Mouse (Mus musculus): ENCODE results near the gene Lgr5.

The Lgr5 gene

DNA sequence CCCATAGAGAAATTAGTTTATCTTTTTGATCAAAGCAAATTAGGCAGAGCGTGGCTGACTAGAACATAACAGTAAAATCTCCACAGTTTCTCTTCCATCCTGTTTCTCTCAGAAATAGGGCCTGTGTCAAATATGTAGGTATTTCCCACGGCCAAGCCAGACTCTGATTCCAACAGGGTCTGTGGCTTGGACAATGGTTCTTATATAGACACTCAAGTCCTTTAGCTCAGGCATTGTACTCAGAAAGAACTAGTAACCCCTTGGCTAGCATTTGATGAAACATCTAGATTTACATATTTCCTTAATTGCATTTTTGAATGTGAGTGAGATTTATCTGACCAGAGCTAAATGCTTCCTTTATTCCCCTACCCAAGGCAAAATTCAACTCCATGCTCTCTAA, 17.0 kb downstream of the Lgr5 start:
- DNase-seq: no peak

DNA sequence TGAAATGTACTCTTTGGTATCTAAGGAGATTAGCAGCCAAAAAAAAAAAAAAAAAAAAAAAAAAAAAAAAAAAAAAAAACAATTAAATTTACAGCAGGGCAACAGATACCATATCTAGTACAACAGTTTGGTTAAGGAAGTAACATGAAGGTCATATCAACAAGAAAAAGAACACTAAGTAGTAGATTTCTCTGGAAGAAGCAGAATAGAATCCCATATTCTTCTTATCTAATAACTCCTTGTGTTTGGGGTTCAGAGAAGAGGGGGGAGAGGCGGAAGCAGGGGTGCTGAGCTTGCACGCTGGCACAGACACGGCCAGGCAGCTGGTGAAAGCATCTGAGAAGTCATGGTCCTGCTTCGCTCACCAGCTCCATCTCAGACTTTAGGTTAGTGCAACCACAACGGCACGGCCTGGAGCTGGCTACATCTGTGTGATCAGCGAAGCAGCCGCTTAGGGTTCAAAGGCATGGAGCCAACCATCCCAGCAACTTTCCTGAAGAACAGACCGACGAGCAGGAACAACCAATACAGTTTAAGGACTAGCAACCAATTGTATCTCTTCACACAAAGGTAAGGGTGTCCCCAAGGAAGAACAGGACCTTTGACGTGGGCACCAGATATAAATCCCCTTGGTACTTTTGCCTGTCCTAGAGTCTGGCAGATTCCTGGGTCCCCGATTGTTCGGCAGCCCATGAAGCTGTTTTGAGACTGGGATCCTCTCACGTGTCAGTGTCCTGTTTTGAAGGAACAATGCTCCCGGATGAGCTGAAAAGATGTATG, 17.7 kb downstream of the Lgr5 start, which contains the start of gene A930009A15Rik:
Gene A930009A15Rik (plus strand): TSS at position 275 of the 780 bp plus-strand sequence.
- no peak for DNase-seq

DNA sequence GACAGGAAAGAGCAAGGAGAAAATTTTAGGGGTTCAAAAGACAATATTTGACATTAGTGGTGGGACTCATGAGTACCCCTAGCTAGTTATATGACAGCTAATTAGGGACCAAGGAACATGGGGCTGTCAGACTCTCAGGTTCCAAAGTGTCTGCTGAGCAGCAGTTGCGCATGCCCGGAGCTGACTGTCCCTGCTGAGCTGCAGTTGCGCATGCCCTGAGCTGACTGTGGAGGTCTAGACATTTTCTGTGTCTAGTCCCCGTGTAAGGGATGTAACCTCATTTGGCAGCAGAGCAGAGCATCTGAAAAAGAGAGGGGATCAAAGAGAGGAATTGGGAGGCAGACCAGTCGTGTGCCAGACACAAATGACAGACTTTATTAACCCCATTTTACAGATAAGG, 23.6 kb downstream of the Lgr5 start:
- DNase-seq: no peak

DNA sequence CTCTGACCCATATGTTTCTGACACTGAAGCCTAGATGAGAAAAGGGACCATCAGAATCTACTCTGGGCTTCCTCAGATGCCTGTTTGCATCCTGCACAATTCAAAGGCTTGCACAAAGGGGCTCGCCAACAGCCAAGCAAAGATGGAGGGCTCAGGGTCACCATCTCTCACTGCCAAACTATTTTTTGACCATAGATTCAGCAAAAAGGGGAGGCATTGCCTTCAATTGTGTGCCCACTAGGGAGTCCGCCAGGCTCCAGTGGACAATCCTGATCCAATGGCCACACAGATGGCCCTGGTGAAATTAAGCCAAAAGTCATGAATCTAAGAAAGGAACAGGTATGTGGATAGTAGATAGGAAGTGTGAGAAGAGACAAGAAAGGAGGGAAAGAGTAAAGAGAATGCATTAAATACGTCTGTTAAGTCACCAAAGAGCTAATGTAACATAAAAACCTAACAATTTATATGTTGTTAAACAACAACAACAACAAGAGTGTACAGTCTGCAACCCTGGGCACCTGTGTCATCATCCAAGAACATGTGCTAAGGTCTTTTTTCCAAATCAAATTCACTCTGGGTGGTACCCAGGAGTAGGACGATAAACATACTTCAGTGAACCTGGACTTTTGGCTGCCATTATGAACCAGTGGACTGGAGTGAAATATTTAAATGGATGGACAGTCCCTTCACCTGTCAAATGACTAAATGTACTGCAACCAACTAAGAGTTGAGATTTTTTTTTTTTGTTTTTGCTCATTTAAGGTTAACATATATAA, 24.5 kb downstream of the Lgr5 start:
- no peak for DNase-seq

DNA sequence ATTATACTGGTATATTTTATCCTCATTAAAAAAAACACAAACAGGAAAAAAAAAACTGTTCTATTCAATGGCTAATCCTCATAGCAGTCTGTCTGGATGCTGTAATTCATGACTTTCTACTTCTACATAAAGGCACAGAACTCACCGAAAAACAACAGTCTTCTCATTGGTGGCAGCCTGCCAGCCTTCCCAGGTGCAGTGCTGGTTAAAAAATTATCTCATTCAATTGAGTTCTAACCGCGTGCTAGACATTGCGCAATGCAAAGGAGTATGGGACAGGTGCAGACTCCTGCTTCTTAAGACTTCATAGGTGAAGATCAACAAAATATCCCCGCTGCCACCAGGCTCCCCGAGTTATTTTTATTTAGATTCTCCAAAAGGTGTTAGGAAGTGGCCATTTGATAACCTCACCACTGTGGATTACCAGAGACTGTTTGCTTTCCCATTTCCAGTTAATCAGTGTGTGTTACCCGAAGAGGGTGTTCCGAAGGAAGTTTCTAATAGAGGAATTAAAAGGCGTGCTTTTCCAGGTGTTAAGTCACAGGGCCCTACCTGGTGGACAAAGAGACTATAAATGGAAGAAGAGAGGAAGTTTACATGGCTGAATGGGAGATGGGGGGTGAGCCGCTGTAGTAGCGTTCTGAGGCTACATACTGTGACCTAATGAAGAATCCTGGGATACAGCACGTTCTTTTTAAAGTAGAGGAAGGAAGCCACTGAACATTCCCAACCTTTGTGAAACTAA, 26.3 kb downstream of the Lgr5 start:
- DNase-seq: no peak

DNA sequence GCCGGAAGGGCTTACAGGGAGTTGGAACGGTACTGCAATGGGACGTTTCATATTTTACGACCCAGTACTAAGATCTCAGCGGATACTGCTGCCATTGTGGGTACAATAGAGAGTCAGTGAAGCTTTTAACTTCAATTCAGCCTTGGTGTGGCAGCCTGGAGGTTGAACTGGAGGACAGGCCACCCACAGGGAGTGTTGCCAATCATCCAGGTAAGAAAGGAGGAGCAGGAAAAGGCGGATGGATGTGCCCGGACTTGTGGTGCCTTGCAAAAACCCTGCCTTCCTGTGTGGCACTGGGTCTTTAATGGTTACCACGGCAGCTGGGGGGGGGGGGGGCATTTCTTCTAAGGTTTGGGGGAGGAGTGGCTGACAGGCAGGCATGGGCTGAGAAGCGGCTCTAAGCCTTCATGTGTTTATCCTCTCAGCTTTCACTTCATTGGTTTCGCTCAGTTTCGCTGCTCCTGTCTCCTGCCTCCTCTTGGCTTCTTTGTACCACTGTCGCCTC, 30.8 kb downstream of the Lgr5 start:
- no peak for DNase-seq

DNA sequence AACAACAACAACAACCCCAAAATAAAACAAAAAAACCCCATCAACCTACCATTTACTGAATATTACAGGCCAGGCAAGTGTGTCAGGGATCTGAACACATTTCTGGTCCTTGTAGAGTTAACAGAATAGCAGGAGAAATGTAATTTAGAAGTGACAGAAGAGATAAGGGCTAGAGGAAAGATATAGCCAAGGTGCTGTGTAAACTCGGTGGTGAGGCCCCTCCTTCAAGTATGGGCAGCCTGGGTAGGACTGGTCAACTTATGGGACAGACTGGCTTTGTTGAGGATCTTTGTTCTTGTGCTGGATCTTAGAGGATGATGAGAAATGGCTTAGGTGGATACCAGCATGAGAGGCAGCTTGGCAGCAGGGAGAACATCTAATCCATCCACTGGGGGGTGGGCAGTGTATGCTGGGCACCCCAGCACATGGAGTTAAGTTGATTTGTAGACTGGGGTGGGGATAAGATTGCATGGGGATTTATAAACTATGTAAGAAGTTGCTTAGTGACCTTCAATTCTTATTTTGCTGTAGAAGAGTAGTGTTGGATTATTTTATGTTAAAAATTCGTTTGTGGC, 32.3 kb downstream of the Lgr5 start:
- no peak for DNase-seq

DNA sequence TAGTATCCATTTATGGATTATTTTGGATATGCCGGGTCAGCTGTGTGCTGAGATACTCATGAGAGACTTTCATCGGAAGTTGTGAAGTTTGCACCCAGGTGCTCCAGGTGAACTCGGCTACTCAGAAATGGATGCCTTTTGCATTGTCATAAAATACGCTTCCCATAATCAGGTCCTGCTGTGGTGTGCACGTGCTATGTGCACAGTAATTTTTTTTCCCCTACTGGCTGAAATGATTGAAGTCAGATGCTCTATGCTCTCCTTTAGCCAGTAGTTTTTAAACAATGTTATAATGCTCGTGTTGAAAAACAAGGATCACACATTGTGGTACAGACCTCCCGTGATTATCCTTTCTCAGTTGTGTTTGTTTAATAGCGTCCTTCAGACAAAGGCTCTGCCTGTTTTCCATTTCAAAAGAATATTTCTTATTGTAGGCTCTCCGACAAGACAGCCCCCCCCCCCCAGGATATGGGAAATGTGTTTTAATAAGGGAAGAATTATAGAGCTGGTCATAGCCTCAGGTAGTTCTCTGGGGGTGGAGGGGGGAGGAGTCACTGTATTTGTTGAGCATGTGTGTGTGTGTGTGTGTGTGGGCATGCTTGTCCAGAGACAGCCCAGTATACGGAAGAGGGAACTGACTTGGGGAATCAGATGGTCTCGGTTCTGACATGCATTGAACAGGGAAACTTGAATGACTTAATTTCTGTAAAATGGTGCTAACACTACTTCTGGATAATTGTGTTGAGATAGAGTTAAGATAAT, 34.0 kb downstream of the Lgr5 start:
- no peak for DNase-seq

DNA sequence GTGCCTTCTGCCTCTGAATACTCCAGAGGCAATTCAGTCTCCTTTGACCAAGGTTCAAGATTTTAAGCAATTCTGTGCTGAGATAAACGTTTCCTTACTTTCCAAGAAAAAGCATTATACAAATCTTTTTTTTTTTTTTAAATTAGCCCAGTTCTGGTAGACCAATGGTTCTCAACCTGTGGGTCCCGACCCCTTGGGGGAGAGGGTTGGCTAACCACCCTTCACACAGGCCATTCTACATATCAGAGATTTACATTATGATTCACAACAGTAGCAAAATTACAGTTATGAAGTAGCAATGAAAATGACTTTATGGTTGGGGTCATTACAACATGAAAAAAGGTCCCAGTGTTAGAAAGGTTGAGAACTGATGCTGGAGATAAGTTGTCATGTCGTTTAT, 36.5 kb downstream of the Lgr5 start:
- DNase-seq: no peak

DNA sequence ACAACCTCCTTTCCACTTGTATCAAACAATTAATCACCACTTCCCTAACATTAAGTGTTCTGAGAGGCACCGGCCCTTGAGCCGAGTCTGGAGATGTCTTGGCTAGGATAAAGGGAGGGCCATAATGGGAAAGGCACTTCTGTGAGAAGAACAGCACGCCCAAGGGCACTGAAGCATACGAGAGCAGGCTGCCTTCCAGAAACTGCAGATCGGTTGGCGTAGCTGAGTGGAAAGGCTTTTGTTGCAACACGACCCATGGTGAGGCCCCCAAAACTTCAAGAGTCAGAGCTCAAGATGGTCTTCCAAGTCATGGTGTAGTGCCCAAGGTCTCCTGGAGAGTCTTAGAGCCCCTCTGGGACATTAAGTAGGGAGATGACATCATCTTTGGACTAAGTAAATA, 37.3 kb downstream of the Lgr5 start:
- DNase-seq: no peak

DNA sequence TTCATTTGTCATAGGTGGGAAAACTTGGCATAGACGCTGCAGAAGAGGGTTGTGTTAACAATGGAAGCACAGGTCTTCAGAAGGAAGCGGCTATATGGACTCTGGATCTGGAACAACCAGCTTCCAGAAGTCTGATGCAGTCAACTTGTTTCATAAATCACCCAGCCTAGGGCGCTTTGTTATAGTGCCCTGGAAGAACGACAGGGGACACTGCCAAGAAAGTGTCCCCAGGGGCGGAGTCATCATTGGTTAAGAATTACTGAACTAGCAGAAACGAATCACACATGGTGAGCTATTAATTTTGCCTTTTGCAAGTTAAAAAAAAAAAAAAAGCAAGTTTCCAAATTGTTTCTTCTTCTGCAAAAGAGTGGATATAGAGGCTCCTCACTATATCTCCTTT, 44.7 kb downstream of the Lgr5 start:
- DNase-seq: no peak

DNA sequence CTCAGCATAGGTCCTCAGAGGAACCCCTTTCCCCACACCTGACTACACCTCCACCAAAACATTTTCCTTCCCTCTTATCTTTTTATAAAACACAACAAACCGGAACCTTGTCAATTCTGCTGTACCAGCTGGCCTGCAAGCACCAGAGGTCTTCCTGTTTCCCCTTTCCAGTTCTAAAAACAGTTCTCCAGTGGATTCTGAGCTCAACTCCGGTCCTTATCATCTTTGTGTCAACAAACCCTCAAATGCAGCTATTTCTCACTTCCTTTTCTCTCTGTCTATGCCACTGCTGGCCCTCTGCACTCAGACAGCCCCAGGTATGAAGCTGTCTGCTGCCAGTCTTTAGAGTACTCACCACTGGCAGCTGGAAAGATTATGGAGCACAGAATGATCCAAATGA, 56.8 kb downstream of the Lgr5 start:
- no peak for DNase-seq

DNA sequence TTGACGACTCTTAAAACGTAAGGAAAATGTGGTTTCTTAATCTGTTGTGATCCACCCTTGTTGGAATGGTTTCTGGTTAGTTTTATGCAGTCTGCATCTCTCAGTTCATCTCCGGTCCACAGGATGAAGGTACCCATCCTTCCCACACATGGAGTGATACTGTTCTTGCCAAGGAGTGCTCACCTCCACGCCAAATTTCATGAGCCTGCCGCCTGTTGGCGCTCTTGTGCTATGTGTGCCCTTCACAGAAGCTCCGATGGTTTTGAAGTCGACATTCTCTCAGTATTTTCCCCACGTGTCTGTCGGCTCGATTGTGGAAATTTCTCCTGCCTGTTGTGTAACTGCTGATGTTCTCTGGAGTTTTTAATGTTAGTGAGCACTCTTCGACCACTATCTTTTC, 57.8 kb downstream of the Lgr5 start:
- DNase-seq: no peak

DNA sequence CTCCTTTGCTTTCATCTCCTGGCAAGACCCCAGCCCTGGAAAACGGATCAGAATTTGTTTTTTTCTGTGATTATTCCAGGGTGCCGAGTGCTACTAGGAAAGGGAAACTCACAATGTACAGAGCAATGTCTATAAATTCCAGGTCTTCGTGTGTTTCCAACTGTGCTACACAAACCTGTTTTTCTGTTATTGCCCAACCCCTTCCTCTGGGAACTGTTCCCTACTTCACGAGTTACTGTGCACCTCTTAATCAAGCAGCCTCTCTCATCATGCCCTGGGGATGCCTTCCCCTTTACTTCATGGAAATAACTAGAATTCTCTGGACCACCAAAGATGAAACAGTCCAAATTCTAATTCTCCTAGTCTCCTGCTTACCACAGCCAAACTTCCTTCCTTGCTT, 58.7 kb downstream of the Lgr5 start:
- DNase-seq: no peak

DNA sequence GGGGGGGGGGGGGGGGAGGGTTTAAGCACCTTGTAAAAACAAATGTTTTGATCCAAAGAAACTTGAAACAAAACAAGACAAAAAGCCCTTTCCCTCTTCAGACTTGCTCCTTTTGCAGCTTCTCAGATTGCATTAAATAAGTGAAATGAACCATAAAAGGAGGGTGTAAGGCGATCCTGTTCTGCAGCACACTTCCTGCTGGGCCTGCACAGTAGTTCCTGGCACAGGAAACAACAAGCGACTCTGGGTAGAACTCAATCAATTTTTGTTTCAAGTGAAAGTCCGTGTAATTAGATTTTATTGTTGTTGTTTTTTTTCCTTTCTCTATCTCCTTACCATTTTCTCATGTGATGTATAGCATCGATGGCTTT, 66.5 kb downstream of the Lgr5 start:
- no peak for DNase-seq

DNA sequence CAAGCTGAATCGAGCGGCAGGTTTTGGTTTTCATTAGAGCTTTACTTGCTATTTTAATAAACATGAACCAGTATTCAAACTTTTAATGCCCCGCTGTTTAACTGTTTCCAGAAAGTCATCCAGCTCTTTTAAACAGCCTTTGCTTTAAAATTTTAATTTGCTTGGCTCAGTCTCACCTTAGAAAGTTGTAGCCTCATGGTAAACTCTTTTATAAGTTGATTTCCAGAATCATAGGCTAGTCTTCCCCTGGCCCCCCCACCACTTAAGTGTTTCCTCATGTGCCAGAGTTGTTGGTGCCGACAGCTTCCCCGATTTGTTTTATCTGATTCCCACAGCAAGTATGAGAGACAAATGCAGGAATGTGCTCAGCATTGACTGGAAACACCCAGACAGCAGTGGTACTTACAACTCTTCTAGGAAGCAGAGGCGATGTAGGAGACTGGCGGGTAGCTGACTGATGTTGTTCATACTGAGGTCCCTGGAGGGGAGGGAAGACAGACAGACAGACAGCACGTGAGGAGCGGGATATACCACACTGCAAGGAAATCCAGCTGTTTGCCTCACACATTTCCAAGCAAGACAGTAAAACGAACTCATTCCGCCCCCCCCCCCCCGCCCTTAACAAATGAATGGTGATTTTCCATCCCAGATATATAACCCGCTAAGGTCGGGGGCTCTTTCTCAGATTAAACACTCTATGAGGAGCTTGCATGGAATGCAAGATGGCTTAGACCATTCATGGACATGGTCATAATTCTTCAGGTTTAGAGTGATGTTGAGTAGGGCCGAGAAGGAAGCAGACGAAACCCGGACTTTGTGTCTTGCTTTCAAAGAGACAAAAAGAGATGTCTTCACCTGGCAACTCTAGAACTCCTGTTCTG, 67.1 kb downstream of the Lgr5 start:
- DNase-seq: no peak

DNA sequence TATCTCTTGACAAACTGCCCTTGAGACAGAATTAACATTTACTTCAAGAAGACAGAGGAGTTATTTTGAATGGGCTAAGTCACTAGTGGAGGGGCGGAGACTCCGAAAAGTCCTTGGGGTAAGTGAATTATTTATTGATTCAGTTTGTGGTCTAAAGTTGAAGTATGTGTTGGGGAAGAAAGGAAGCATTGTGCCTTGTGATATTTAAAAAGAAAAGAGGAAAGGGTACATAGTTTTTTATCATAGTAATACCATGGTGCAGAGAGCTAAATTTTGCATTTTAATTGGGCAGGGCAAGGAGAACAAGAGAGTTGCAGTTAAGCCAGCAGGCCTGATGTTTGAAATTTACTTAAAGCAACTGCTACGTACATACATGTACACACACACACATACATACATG, 68.7 kb downstream of the Lgr5 start:
- no peak for DNase-seq

DNA sequence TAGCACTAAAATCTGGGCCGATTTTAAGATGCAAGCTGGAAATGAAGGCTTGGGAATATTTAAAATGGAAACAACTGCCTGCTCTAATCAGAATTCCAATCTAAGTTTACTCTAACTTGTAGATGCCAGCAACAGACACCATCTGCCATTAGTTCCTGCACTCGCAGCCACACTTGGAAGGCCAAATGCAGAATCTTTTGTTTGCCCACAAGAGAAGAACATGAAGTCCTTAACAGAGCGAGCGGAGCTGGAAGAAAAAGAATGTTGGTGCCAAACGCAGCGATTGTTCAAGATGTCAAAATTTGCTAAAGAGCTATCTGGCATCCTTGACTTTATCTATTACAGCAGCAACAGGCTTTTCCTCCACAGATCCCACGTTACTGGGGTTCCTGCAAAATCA, 72.1 kb downstream of the Lgr5 start:
- peak; percentile 76 for DNase-seq

DNA sequence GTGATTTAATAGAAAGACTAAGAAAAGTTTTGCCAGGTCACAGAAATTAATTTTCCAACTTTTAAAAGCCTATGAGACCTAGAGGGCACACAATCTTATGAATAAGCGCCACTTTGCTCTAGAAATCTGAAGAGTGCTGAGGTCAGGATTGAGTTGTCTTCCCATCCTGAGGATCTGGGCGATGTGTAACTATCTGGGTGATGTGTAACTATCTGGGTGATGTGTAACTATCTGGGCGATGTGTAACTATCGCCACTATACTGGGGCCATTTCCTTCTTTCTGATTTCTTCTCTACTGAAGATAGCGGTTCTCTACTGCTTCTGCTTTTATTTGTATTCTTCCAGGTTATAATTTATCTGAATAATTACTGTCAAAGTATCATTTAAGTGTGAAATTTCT, 76.6 kb downstream of the Lgr5 start:
- no peak for DNase-seq

DNA sequence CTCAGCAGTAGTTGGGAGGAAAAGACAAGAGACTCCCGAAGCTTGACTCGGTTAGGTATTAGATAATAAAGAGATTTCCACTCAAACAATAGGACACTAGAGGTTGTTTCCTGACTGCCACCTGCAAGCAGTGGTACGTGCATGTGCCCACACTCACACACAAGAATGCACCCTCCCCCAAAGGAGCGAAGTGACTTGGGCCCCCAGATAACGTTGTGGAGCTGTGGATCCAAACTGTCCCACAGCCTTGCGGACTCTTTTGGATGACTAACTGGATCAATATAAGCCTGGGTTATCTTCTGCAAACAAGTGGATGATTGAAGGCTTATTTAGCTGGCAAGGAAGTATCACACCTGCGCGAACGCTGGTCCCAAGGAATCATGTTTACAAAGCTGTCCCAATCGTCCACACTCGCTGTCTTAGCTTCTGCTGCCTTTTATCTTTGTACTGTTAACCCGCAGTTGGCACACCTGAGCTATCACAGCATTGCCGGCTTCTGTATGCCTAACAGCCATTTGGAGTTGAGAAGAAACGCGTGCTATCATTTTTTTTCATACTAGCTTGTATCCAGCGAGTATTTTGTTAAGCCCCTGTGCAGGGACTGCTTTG, 81.8 kb downstream of the Lgr5 start:
- no peak for DNase-seq

DNA sequence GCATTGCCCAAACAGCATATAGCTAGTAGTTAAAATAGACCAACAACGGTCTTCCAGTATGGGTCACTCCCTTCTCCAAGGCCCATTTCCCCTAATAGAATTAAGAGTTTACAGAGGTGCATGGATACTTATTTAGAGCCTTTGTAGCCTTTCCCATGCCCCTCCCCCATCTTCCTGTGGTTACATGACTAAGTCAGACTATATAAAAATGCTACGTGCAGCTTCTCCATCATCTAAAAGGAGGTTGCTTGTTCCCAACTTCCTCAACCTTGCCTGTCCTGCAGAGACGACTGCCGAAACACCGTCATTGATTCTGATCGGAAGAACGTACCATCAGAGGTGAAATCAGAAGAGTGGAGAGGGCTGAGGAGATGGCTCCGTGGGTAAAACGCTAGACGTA, 82.4 kb downstream of the Lgr5 start:
- DNase-seq: no peak

All from layer of hippocampus, adult 9-11 months (tissue).